Mouse (Mus musculus): ENCODE data around the gene Adamts16. TPM values are rescaled to one million over a fixed set of nuclear protein-coding genes. Genes with fewer than 3 reads are reported as not detected.

Gene Adamts16
- polyA plus RNA-seq, 1 experiment from 2014 or later: 1.3 TPM

GRCm38 (mm10) chr13:70746294-70747008 lies 95.2 kb downstream of the Adamts16 start:
- Histone ChIP-seq H3K4me2 (replicated peaks) (no peak overlapping the region), H3K4me3 (replicated peaks) (no peak overlapping the region), H3K27ac (no peak overlapping the region), H3K4me1 (replicated peaks) (no peaks in the 10 kb centered on the region), H3K9ac (replicated peaks) (no peak overlapping the region), H3K36me3 (no peaks in the 10 kb centered on the region), H3K9me3 (no peaks in the 10 kb centered on the region), H3K27me3 (no peaks in the 10 kb centered on the region)
- 0 out of 2 replicates have a peak, but pooled peaks have one; percentile 56 for ATAC-seq
- WGBS: 58% methylated on average over 14 of the region's 14 CpGs

DNA sequence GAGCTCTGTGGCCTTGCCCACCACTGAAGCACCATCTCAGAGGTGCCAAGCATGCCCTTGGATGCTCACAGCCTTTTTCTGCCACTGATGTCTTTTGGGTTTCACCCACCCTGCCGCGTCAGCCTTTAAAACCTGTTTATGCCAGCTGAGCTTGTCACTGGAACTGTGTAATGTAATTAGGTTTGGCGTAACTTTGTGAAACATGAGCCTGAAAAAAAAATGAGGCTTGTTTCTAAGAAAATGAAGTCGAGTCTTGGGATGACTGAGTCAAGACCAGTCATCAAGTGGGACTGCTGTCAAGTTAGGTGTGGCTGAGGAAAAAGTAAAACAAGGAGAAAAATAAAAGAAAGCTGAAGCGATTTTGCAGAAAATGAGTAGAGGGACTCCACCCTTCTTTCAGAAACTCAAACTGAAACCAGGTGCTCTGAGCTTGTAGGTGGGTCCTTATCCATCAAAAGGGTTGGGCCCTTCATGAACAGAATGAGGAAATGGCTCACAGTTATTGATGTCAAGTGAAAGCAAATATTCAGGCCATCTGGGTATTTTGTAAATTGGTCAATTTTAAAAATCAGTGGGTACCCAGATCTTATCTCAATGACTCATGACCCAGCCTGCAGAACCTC lies 97.1 kb downstream of the Adamts16 start:
- ATAC-seq: no peak

DNA sequence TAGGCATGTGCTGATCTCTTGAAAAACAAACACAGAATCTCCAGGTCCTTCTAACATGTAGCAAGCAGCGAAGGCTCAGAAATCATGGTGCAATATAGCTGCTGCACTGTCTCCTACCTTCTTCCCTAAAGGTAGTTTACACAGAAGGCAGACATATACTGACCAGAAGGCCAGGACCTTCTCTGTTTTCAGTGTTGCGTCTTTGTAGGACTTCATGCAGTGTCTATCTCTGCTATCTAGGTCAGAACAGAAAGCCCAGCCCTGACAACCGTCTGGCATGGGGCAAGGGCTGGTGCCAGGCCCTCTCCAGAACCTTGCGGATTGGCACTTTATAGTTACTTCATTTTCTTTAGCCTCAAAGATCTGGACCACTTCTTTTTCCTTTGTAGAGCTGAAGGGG lies 98.9 kb downstream of the Adamts16 start:
- Histone ChIP-seq H3K4me2 (replicated peaks) (no peak overlapping the region), H3K9ac (replicated peaks) (no peak overlapping the region), H3K36me3 (no peaks in the 10 kb centered on the region), H3K4me3 (replicated peaks) (no peak overlapping the region), H3K4me1 (replicated peaks) (peaks cover 8% of the 10 kb centered on the region), H3K9me3 (no peaks in the 10 kb centered on the region), H3K27ac (no peak overlapping the region), H3K27me3 (no peaks in the 10 kb centered on the region)
- 85% methylated on average over 4 of the region's 4 CpGs for WGBS
- no peak for ATAC-seq

More for the DNA sequence above, 97.1 kb downstream of the Adamts16 start:
- Histone ChIP-seq H3K27me3 (no peaks in the 10 kb centered on the region), H3K9me3 (no peaks in the 10 kb centered on the region), H3K36me3 (no peaks in the 10 kb centered on the region), H3K9ac (replicated peaks) (no peak overlapping the region), H3K4me1 (replicated peaks) (peaks cover 8% of the 10 kb centered on the region), H3K4me2 (replicated peaks) (no peak overlapping the region), H3K4me3 (replicated peaks) (no peak overlapping the region), H3K27ac (no peak overlapping the region)
- WGBS: 83% methylated on average over 5 of the region's 5 CpGs

DNA sequence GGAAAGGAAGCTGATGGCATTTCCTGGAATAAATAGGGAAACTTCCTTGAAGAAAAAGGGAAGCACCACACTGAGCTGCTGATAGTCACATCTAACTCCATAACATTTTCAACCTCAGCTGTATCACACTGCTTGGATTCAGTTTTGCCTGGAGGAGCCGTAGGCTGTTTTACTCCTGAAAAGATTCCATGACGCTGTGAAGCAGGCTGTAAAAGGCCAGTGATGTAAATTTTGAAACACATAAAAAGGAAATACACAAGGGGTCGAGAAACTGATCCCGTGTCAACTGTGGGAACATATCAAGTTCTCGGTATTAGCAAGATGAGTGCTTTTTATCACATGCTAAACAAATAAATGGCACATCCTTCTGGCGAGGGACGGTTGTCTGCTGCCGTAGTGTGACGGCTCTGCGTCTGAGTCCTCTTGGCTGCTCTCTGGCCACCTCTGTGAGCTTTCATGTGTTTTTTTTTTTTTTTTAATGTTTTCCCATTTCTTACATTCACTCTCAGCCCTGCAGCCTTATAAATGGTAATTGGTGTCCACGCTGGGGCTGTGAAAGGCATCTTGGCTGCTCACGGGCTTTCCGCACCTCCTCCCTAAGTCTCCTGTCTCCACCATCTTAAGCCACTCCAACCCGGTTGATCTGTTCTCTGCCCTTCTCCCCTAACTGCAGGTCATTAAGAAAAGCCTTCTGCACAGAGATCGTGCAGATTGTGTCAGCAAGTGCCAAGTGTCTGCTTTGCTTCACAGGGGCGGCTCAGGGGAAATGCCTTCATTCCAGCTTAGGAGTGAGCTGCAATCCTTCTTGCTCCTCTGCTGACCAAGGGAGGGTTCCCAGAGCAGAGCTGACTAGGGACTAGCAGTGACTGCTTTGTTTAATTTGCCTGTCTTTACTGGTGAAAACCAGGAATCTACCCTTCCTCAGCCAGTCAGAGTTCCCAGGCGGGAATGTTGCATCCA lies 101.0 kb downstream of the Adamts16 start:
- peak; percentile 14; the same call in 1 of the 2 replicates for ATAC-seq
- no peak overlapping the region for H3K9ac ChIP-seq (replicated peaks)
- peaks cover 11% of the 10 kb centered on the region for H3K4me1 ChIP-seq (replicated peaks)
- H3K4me2 ChIP-seq (replicated peaks): no peak overlapping the region
- H3K4me3 ChIP-seq (replicated peaks): no peak overlapping the region
- H3K9me3 ChIP-seq: no peaks in the 10 kb centered on the region
- H3K36me3 ChIP-seq: no peaks in the 10 kb centered on the region
- H3K27me3 ChIP-seq: no peaks in the 10 kb centered on the region
- WGBS: 68% methylated on average over 17 of the region's 17 CpGs
- H3K27ac ChIP-seq: no peak overlapping the region

GRCm38 (mm10) chr13:70738781-70739180 lies 102.8 kb downstream of the Adamts16 start:
- H3K27ac ChIP-seq: no peak overlapping the region
- peaks cover 11% of the 10 kb centered on the region for H3K4me1 ChIP-seq (replicated peaks)
- ATAC-seq: no peak
- H3K4me2 ChIP-seq (replicated peaks): no peak overlapping the region
- H3K4me3 ChIP-seq (replicated peaks): no peak overlapping the region
- WGBS: 94% methylated on average over 9 of the region's 9 CpGs
- no peaks in the 10 kb centered on the region for H3K27me3 ChIP-seq
- no peak overlapping the region for H3K9ac ChIP-seq (replicated peaks)
- no peaks in the 10 kb centered on the region for H3K36me3 ChIP-seq
- no peaks in the 10 kb centered on the region for H3K9me3 ChIP-seq

GRCm38 (mm10) chr13:70736409-70736808 lies 105.2 kb downstream of the Adamts16 start:
- no peak overlapping the region for H3K9ac ChIP-seq (replicated peaks)
- no peak overlapping the region for H3K27ac ChIP-seq
- no peaks in the 10 kb centered on the region for H3K9me3 ChIP-seq
- H3K27me3 ChIP-seq: no peaks in the 10 kb centered on the region
- H3K36me3 ChIP-seq: no peaks in the 10 kb centered on the region
- WGBS: 69% methylated on average over 4 of the region's 4 CpGs
- H3K4me3 ChIP-seq (replicated peaks): no peak overlapping the region
- ATAC-seq: no peak
- no peak overlapping the region for H3K4me2 ChIP-seq (replicated peaks)
- H3K4me1 ChIP-seq (replicated peaks): peaks cover 16% of the 10 kb centered on the region

DNA sequence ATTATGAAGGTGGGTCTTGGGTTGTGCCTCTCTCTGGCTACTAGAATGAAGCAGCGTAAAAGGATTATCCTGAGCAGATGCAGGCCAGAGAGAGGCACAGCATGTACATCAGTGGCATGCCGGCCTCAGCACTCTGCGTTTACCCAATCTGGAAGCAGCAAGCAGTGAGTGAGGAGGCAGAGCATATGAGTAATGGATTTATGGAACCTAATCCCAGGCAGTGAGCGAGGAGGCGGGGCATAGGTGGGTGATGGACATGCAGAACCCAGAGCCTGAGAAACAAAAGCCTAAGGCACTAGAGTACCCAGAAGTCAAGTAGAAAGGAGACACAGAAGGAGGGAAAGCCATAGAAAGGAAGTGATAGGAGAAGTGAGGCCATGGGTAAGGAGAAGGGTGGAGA lies 107.0 kb downstream of the Adamts16 start:
- Histone ChIP-seq H3K27me3 (no peaks in the 10 kb centered on the region), H3K9ac (replicated peaks) (no peak overlapping the region), H3K4me1 (replicated peaks) (peaks cover 8% of the 10 kb centered on the region), H3K4me3 (replicated peaks) (no peak overlapping the region), H3K4me2 (replicated peaks) (no peak overlapping the region), H3K27ac (no peak overlapping the region), H3K36me3 (no peaks in the 10 kb centered on the region), H3K9me3 (no peaks in the 10 kb centered on the region)
- 79% methylated on average over 5 of the region's 5 CpGs for WGBS
- ATAC-seq: 0 out of 2 replicates have a peak, but pooled peaks have one; percentile 41

DNA sequence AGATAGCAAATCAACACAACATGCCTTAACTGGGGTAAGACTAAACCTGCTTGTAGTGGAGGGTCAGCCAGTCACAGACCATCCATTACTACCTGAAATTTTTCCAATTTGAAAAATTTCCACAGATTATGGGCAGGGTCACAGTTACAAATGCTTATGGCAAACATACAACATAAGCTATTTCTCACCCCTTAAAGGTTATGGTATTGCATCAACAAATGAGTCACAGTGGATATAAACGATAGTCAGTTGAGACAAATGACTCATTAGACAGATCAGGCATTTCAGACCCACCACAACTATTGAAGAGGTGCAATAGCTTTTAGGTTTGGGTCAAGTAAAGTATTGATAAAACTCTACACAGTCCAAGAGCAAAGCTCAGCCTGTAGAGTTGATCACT lies 107.7 kb downstream of the Adamts16 start:
- H3K9me3 ChIP-seq: no peaks in the 10 kb centered on the region
- ATAC-seq: no peak
- H3K27me3 ChIP-seq: no peaks in the 10 kb centered on the region
- H3K4me3 ChIP-seq (replicated peaks): no peak overlapping the region
- H3K27ac ChIP-seq: no peak overlapping the region
- no peaks in the 10 kb centered on the region for H3K36me3 ChIP-seq
- WGBS: 98% methylated on average over 1 of the region's 1 CpGs
- peaks cover 8% of the 10 kb centered on the region for H3K4me1 ChIP-seq (replicated peaks)
- H3K9ac ChIP-seq (replicated peaks): no peak overlapping the region
- H3K4me2 ChIP-seq (replicated peaks): no peak overlapping the region

DNA sequence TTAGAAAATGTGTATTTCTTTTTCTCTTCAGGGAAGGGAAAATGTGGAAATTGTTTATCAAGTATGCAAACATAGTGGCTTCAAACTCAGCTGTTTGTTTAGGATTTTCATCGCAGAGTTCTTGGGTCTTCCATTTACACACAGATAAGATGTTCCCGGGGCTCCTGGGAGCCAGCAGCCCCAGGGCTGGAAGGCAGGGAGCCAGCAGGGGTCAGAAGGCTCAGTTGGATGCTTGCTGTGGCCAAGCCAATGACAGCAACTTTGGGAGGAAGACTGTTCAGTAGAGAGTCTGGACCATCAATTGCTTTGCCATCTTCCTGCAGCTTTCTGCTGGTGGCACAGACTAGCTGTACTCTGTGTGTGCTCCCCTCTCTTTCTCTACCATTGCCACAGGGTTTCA lies 108.4 kb downstream of the Adamts16 start:
- Histone ChIP-seq H3K36me3 (no peaks in the 10 kb centered on the region), H3K4me1 (replicated peaks) (peaks cover 8% of the 10 kb centered on the region), H3K27ac (no peak overlapping the region), H3K9me3 (no peaks in the 10 kb centered on the region), H3K4me2 (replicated peaks) (no peak overlapping the region), H3K4me3 (replicated peaks) (no peak overlapping the region), H3K27me3 (no peaks in the 10 kb centered on the region), H3K9ac (replicated peaks) (no peak overlapping the region)
- 80% methylated on average over 2 of the region's 2 CpGs for WGBS
- ATAC-seq: no peak

DNA sequence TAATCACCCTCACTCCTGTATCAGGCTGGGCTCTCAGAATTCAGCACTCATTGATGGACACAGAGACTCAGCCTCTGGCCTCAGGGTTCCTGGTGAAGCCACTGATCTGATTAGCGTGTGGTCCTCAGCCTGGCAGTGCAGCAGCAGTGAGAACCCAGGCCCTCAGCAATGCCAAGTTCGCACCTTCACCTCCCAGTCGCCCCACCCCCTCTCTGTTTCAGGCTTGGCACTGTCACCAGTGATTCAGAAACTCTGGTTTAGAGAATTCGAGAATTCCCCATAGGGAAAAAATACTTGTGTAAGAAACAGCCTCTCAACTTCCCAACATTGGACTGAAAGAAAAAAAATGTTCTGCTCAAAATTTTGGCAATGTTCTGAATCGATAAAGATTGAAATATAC lies 108.8 kb downstream of the Adamts16 start:
- WGBS: 80% methylated on average over 5 of the region's 5 CpGs
- Histone ChIP-seq H3K4me1 (replicated peaks) (peaks cover 8% of the 10 kb centered on the region), H3K27ac (no peak overlapping the region), H3K4me3 (replicated peaks) (no peak overlapping the region), H3K9me3 (no peaks in the 10 kb centered on the region), H3K4me2 (replicated peaks) (no peak overlapping the region), H3K9ac (replicated peaks) (no peak overlapping the region), H3K36me3 (no peaks in the 10 kb centered on the region), H3K27me3 (no peaks in the 10 kb centered on the region)
- ATAC-seq: no peak

GRCm38 (mm10) chr13:70731349-70731748 lies 110.3 kb downstream of the Adamts16 start:
- ATAC-seq: no peak
- H3K9me3 ChIP-seq: no peaks in the 10 kb centered on the region
- no peak overlapping the region for H3K4me3 ChIP-seq (replicated peaks)
- H3K36me3 ChIP-seq: no peaks in the 10 kb centered on the region
- H3K4me1 ChIP-seq (replicated peaks): peaks cover 6% of the 10 kb centered on the region
- 75% methylated on average over 5 of the region's 5 CpGs for WGBS
- H3K4me2 ChIP-seq (replicated peaks): no peak overlapping the region
- no peak overlapping the region for H3K9ac ChIP-seq (replicated peaks)
- H3K27ac ChIP-seq: no peak overlapping the region
- H3K27me3 ChIP-seq: no peaks in the 10 kb centered on the region

- Histone ChIP-seq H3K9ac (replicated peaks) (no peak overlapping the region), H3K4me3 (replicated peaks) (no peak overlapping the region), H3K27ac (no peak overlapping the region), H3K4me1 (replicated peaks) (peaks cover 5% of the 10 kb centered on the region), H3K27me3 (no peaks in the 10 kb centered on the region), H3K9me3 (no peaks in the 10 kb centered on the region), H3K4me2 (replicated peaks) (no peak overlapping the region), H3K36me3 (no peaks in the 10 kb centered on the region)
- no peak for ATAC-seq
- 70% methylated on average over 5 of the region's 5 CpGs for WGBS
Observed at GRCm38 (mm10) chr13:70729996-70730395, 111.6 kb downstream of the Adamts16 start.

All from midbrain, embryonic 13.5 days (tissue).